In genomic region chr12:52293931-52294330, GRCm38 (mm10) we compare ENCODE assay signal across 24 mouse cellular contexts.
A peak's percentile ranks its signal among the peaks of the same experiment; 100 is the strongest.
DNase-seq lines count a peak whose midpoint lies in the region; ATAC-seq and TF ChIP-seq lines count a peak whose summit lies in the region.
"Had no signal": no experiment of that assay in that cellular context is flagged by ENCODE, and none has a peak within 500 bp of the region (broad histone marks: within the 10 kb centered on the region; RNA-seq: fewer than 3 reads in every experiment).

No protein-coding gene starts in this region.

- no peak overlapping the region for H3K4me2 ChIP-seq in forebrain, embryonic 13.5 days
- no peak overlapping the region for H3K4me2 ChIP-seq in forebrain, embryonic 11.5 days (ENCODE audit: low read depth, low read length, severe bottlenecking)
- no peak overlapping the region for H3K4me2 ChIP-seq in hindbrain, embryonic 15.5 days
- no peak overlapping the region for H3K4me2 ChIP-seq in neural tube, embryonic 13.5 days
- no peak overlapping the region for H3K4me2 ChIP-seq in midbrain, postnatal 0 days (ENCODE audit: low read depth, low read length, poor library complexity, severe bottlenecking)
- H3K4me2 ChIP-seq: embryonic facial prominence, embryonic 12.5 days; stomach, embryonic 15.5 days had no signal

- WGBS in forebrain, embryonic 13.5 days: 72% methylated on average over 2 of the region's 2 CpGs
- 88% methylated on average over 2 of the region's 2 CpGs for WGBS in forebrain, embryonic 11.5 days
- 64% methylated on average over 2 of the region's 2 CpGs for WGBS in hindbrain, embryonic 15.5 days
- WGBS in hindbrain, embryonic 10.5 days: 93% methylated on average over 2 of the region's 2 CpGs
- WGBS in neural tube, embryonic 13.5 days: 69% methylated on average over 2 of the region's 2 CpGs
- WGBS in midbrain, postnatal 0 days: 45% methylated on average over 2 of the region's 2 CpGs

- H3K27ac ChIP-seq in forebrain, embryonic 13.5 days: no peak overlapping the region
- no peak overlapping the region for H3K27ac ChIP-seq in forebrain, embryonic 11.5 days (ENCODE audit: low read depth, low read length)
- H3K27ac ChIP-seq in hindbrain, embryonic 15.5 days (replicated peaks): peak overlapping the region; percentile 34; the same call in 1 of the 2 replicates
- H3K27ac ChIP-seq in hindbrain, embryonic 10.5 days: no peak overlapping the region
- H3K27ac ChIP-seq in neural tube, embryonic 13.5 days (replicated peaks): peak overlapping the region; percentile 29; the same call in 1 of the 2 replicates
- no peak overlapping the region for H3K27ac ChIP-seq in midbrain, postnatal 0 days (ENCODE audit: low read depth, low read length)
- H3K27ac ChIP-seq: embryonic facial prominence, embryonic 12.5 days; liver, embryonic 14.5 days; macrophage; stomach, embryonic 15.5 days had no signal

- no peaks in the 10 kb centered on the region for H3K36me3 ChIP-seq in forebrain, embryonic 13.5 days (ENCODE audit: poor library complexity, severe bottlenecking)
- no peaks in the 10 kb centered on the region for H3K36me3 ChIP-seq in forebrain, embryonic 11.5 days (ENCODE audit: control insufficient read depth, insufficient read depth, low read length)
- H3K36me3 ChIP-seq in hindbrain, embryonic 15.5 days: no peaks in the 10 kb centered on the region
- no peaks in the 10 kb centered on the region for H3K36me3 ChIP-seq in hindbrain, embryonic 10.5 days
- H3K36me3 ChIP-seq in neural tube, embryonic 13.5 days: no peaks in the 10 kb centered on the region
- H3K36me3 ChIP-seq in midbrain, postnatal 0 days (ENCODE audit: insufficient read depth, low read length): no peaks in the 10 kb centered on the region
- H3K36me3 ChIP-seq: embryonic facial prominence, embryonic 12.5 days; G1E; stomach, embryonic 15.5 days had no signal

- TF ChIP-seq CTCF in midbrain, postnatal 0 days (IDR thresholded peaks at IDR 0.05): no peak

- peak; percentile 37; the same call in 1 of the 2 replicates for ATAC-seq in forebrain, embryonic 13.5 days
- ATAC-seq in forebrain, embryonic 11.5 days (replicated peaks; ENCODE audit: low FRiP score): no peak
- no peak for ATAC-seq in hindbrain, embryonic 15.5 days (ENCODE audit: low FRiP score, low read depth)
- peak; percentile 80; the same call in 1 of the 2 replicates for ATAC-seq in neural tube, embryonic 13.5 days (ENCODE audit: low read depth)
- ATAC-seq in midbrain, postnatal 0 days (ENCODE audit: low FRiP score): peak; percentile 54; the same call in 1 of the 2 replicates

- no peak overlapping the region for H3K9ac ChIP-seq in forebrain, embryonic 13.5 days
- no peak overlapping the region for H3K9ac ChIP-seq in forebrain, embryonic 11.5 days (ENCODE audit: low read length)
- H3K9ac ChIP-seq in hindbrain, embryonic 15.5 days: no peak overlapping the region
- H3K9ac ChIP-seq in neural tube, embryonic 13.5 days: no peak overlapping the region
- H3K9ac ChIP-seq in midbrain, postnatal 0 days (replicated peaks; ENCODE audit: low read length, poor library complexity, severe bottlenecking): no peak overlapping the region
- H3K9ac ChIP-seq: embryonic facial prominence, embryonic 12.5 days; liver, embryonic 14.5 days; stomach, embryonic 15.5 days had no signal

- H3K4me1 ChIP-seq in forebrain, embryonic 13.5 days: peaks cover 18% of the 10 kb centered on the region
- H3K4me1 ChIP-seq in forebrain, embryonic 11.5 days (replicated peaks; ENCODE audit: control insufficient read depth, insufficient read depth, low read length): peaks cover 3% of the 10 kb centered on the region
- peaks cover 12% of the 10 kb centered on the region for H3K4me1 ChIP-seq in hindbrain, embryonic 15.5 days (replicated peaks)
- H3K4me1 ChIP-seq in hindbrain, embryonic 10.5 days (replicated peaks): peaks cover 10% of the 10 kb centered on the region
- H3K4me1 ChIP-seq in neural tube, embryonic 13.5 days (replicated peaks): peaks cover 10% of the 10 kb centered on the region
- H3K4me1 ChIP-seq in midbrain, postnatal 0 days (ENCODE audit: insufficient read depth, low read length): peaks cover 4% of the 10 kb centered on the region; the same call in 1 of the 2 replicates
- H3K4me1 ChIP-seq: stomach, embryonic 15.5 days had no signal

- H3K9me3 ChIP-seq in forebrain, embryonic 13.5 days (replicated peaks): no peaks in the 10 kb centered on the region
- no peaks in the 10 kb centered on the region for H3K9me3 ChIP-seq in forebrain, embryonic 11.5 days (ENCODE audit: control insufficient read depth, low read length)
- H3K9me3 ChIP-seq in hindbrain, embryonic 15.5 days: no peaks in the 10 kb centered on the region
- H3K9me3 ChIP-seq in hindbrain, embryonic 10.5 days: no peaks in the 10 kb centered on the region
- H3K9me3 ChIP-seq in neural tube, embryonic 13.5 days: no peaks in the 10 kb centered on the region
- H3K9me3 ChIP-seq in midbrain, postnatal 0 days (ENCODE audit: low read length): no peaks in the 10 kb centered on the region
- H3K9me3 ChIP-seq: embryonic facial prominence, embryonic 12.5 days; G1E; stomach, embryonic 15.5 days had no signal

- H3K27me3 ChIP-seq in forebrain, embryonic 13.5 days: no peaks in the 10 kb centered on the region
- no peaks in the 10 kb centered on the region for H3K27me3 ChIP-seq in forebrain, embryonic 11.5 days (ENCODE audit: control insufficient read depth, insufficient read depth, low read length)
- H3K27me3 ChIP-seq in hindbrain, embryonic 15.5 days: no peaks in the 10 kb centered on the region
- no peaks in the 10 kb centered on the region for H3K27me3 ChIP-seq in hindbrain, embryonic 10.5 days (ENCODE audit: insufficient read depth, poor library complexity, severe bottlenecking)
- H3K27me3 ChIP-seq in neural tube, embryonic 13.5 days: no peaks in the 10 kb centered on the region
- no peaks in the 10 kb centered on the region for H3K27me3 ChIP-seq in midbrain, postnatal 0 days (ENCODE audit: insufficient read depth, low read length)
- H3K27me3 ChIP-seq: embryonic facial prominence, embryonic 12.5 days; stomach, embryonic 15.5 days had no signal

- H3K4me3 ChIP-seq in forebrain, embryonic 13.5 days: no peak overlapping the region
- H3K4me3 ChIP-seq in forebrain, embryonic 11.5 days (ENCODE audit: low read depth, low read length): no peak overlapping the region
- H3K4me3 ChIP-seq in hindbrain, embryonic 15.5 days: no peak overlapping the region
- H3K4me3 ChIP-seq in hindbrain, embryonic 10.5 days: no peak overlapping the region
- H3K4me3 ChIP-seq in neural tube, embryonic 13.5 days: no peak overlapping the region
- H3K4me3 ChIP-seq in midbrain, postnatal 0 days (ENCODE audit: low read depth, low read length): no peak overlapping the region
- H3K4me3 ChIP-seq: embryonic facial prominence, embryonic 12.5 days; stomach, embryonic 15.5 days had no signal

- DNase-seq in forebrain, embryonic 11.5 days (ENCODE audit: low spot score): no peak
- DNase-seq in hindbrain, embryonic 10.5 days (ENCODE audit: low spot score): no peak
- DNase-seq in neural tube, embryonic 10.5 days (ENCODE audit: extremely low spot score, low spot score): no peak
- DNase-seq in midbrain, postnatal 0 days (ENCODE audit: low spot score): no peak
- DNase-seq in spleen, postnatal 36 days (ENCODE audit: low spot score in 2 of 2): no peak
- DNase-seq: adrenal gland, postnatal 10 days; cerebellum, adult 11 months; cerebellum, adult 9-10 months; cerebellum, postnatal 36 days; gastrocnemius, postnatal 10 days; heart, postnatal 14 days; kidney, adult 11 months; kidney, postnatal 14 days; liver; lung, adult 2 months; lung, postnatal 10 days had no signal

Comparison
In these comparisons a context has a peak if more than half of its experiments do, and no peak if none do; other contexts are left out.
1. ATAC-seq: peak in forebrain, embryonic 13.5 days (single experiment), neural tube, embryonic 13.5 days (single experiment) and midbrain, postnatal 0 days (single experiment); none in forebrain, embryonic 11.5 days (single experiment) and hindbrain, embryonic 15.5 days (single experiment).
2. H3K27ac ChIP-seq: peak in hindbrain, embryonic 15.5 days (single experiment) and neural tube, embryonic 13.5 days (single experiment); none in forebrain, embryonic 13.5 days (single experiment), forebrain, embryonic 11.5 days (single experiment), hindbrain, embryonic 10.5 days (single experiment) and midbrain, postnatal 0 days (single experiment).